Mouse (Mus musculus) forebrain, postnatal 0 days (tissue): ENCODE results near the gene Cdk2. TPM values are rescaled to one million over a fixed set of nuclear protein-coding genes. Genes with fewer than 3 reads are reported as not detected.
A peak's percentile ranks its signal among the peaks of the same experiment; 100 is the strongest.
"Not testable (repeated sequence)": the region's sequence is repeated elsewhere in the genome, so short reads cannot be mapped to it uniquely, and the experiment has no call there.

Source experiments
- ATAC-seq: fragments of 200-750 bp; cut with Nextera tagmentation; 2 replicates; pipeline ENCODE4 v1.8.0; 2017; ENCODE audit warnings: mild to moderate bottlenecking, moderate library complexity
- DNase-seq: peaks from one replicate; pipeline ENCODE4 v3.0.0-alpha.2; 2015
- H3K27ac ChIP-seq: fragments of 300-500 bp; sonication (generic); 2 replicates; pipeline ENCODE4 v1.5.1; 2014; ENCODE audit warnings: low read depth, mild to moderate bottlenecking, antibody characterized with exemption, low read length, moderate library complexity, mixed read lengths
- H3K27me3 ChIP-seq: fragments of 300-500 bp; sonication (generic); 2 replicates; pipeline ENCODE4 v1.6.1; 2014; ENCODE audit warnings: mild to moderate bottlenecking, low read length, mixed read lengths; ENCODE audit not compliant: insufficient read depth
- H3K36me3 ChIP-seq: fragments of 300-500 bp; sonication (generic); 2 replicates; pipeline ENCODE4 v1.6.1; 2014; ENCODE audit warnings: mild to moderate bottlenecking, moderate library complexity; ENCODE audit not compliant: insufficient read depth
- H3K4me1 ChIP-seq: fragments of 300-500 bp; sonication (generic); 2 replicates; pipeline ENCODE4 v1.6.1; 2014; ENCODE audit warnings: antibody characterized with exemption; ENCODE audit not compliant: insufficient read depth
- H3K4me2 ChIP-seq: fragments of 300-500 bp; sonication (generic); 2 replicates; pipeline ENCODE4 v1.6.1; 2014; ENCODE audit warnings: low read depth, mild to moderate bottlenecking, moderate library complexity
- H3K4me3 ChIP-seq: fragments of 300-500 bp; sonication (generic); 2 replicates; pipeline ENCODE4 v1.5.1; 2014; ENCODE audit warnings: low read depth, low read length, mixed read lengths
- H3K9ac ChIP-seq: fragments of 300-500 bp; sonication (generic); 2 replicates; pipeline ENCODE4 v1.6.1; 2014; ENCODE audit warnings: mild to moderate bottlenecking
- H3K9me3 ChIP-seq: fragments of 300-500 bp; sonication (generic); 2 replicates; pipeline ENCODE4 v1.6.1; 2016; ENCODE audit warnings: low read length
- CTCF ChIP-seq: sonication (generic); IDR thresholded peaks from 2 replicates; pipeline ENCODE4 v1.5.1; 2016; ENCODE audit warnings: antibody characterized with exemption, control low read depth, low read depth
- WGBS: fragments of 180-500 bp; shearing (Covaris S2); extraction: QIAGEN DNeasy Blood & Tissue Kit; methylation state at CpG from one replicate; pipeline ENCODE4 v1.1.7; 2014; 5-methylcytosine and 5-hydroxymethylcytosine counted together
- polyA plus RNA-seq: library from polyadenylated mRNA; unstranded; fragments of >200 nt; fragmentation: Nextera tagmentation; extraction: Ambion mirVana; gene quantifications from 2 replicates; pipeline ENCODE4 v1.2.1, GENCODE M21; 2015
- total RNA-seq: library from RNA; depleted of rRNA; stranded (reverse); fragments of >200 nt; gene quantifications from 2 replicates; pipeline ENCODE4 v1.2.3, GENCODE M21; 2014

Cdk2 gene
- total and polyA plus RNA-seq, 2 experiments from 2014 or later = 8.5 to 10.3 TPM

DNA sequence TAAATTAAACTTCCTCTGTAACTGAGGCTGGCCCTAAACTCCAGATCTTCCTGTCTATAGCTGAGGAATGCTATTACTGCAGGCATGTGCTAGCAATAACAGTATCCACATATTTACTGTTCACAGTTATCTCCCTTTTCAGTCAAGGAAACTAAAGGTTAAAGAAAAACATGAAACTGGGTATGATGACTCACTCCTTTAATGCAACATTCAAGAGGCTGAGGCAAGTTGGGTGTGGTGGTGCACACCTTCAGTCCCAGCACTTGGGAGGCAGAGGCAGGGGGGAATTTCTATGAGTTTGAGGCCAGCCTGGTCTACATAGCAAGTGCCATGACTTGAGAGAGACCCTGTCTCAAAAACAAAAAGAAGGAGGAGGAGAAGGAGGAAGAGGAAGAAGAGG, 27.2 kb upstream of the Cdk2 start:
- H3K27ac ChIP-seq = no peak overlapping the region
- no peaks in the 10 kb centered on the region for H3K27me3 ChIP-seq
- ATAC-seq (no peak), DNase-seq (no peak)
- TF ChIP-seq CTCF = no peak
- no peak overlapping the region for H3K9ac ChIP-seq
- no peaks in the 10 kb centered on the region for H3K9me3 ChIP-seq
- H3K4me3 ChIP-seq = no peak overlapping the region
- H3K36me3 ChIP-seq = no peaks in the 10 kb centered on the region
- no peak overlapping the region for H3K4me2 ChIP-seq
- H3K4me1 ChIP-seq = no peaks in the 10 kb centered on the region

DNA sequence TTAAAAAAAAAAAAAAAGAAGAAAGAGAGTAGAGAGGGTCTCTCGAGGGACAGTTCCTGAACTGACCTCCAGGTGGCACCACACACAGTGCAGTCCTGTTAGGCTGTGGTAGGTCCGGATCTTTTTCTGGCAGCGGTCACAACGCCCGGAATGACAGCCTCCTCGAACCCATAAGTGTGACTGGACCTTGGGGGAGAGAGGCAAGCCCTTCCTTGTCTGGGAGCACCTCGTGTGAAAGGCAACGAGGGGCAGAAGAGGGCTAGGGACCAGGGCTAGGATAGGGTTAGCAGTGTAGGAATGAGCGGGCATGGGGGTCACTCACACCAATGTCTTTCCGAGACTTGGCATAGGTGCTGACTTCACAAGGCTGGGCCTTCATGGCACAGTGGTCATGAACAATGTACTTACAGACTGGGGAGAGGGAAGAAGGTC, 26.2 kb upstream of the Cdk2 start:
- Histone ChIP-seq H3K4me3 (no peak overlapping the region), H3K27me3 (no peaks in the 10 kb centered on the region), H3K4me2 (no peak overlapping the region), H3K9me3 (no peaks in the 10 kb centered on the region), H3K4me1 (no peaks in the 10 kb centered on the region), H3K9ac (no peak overlapping the region), H3K27ac (no peak overlapping the region), H3K36me3 (no peaks in the 10 kb centered on the region)
- TF ChIP-seq CTCF = peak; percentile 75
- ATAC-seq (peak; percentile 56; the same call in 1 of the 2 replicates), DNase-seq (peak; percentile 60)
- 19% methylated on average over 10 of the region's 10 CpGs for WGBS

DNA sequence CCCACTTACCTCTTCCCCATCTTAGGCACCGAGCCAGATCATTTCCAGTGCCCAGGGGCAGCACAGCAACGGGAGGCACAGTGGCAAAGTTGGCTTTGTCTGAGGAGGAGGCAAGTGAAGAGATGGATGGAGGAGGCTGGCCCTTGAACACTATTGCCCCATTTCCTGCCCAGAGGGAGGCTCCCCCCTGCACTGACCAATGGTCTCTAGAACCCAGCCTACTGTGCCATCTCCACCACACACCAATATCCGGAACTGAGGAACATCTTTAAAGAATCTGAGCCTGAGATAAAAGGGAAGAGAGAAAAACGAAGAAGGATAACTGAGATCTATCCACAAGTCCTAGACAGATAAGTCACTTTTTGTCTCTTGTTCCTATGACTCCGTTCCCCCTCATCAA, 23.2 kb upstream of the Cdk2 start:
- no peak for TF ChIP-seq CTCF
- Histone ChIP-seq H3K27ac (no peak overlapping the region), H3K36me3 (no peaks in the 10 kb centered on the region), H3K4me1 (no peaks in the 10 kb centered on the region), H3K4me3 (no peak overlapping the region), H3K9me3 (no peaks in the 10 kb centered on the region), H3K4me2 (no peak overlapping the region), H3K9ac (no peak overlapping the region), H3K27me3 (no peaks in the 10 kb centered on the region)
- ATAC-seq (no peak), DNase-seq (no peak)
- WGBS = 74% methylated on average over 5 of the region's 5 CpGs

DNA sequence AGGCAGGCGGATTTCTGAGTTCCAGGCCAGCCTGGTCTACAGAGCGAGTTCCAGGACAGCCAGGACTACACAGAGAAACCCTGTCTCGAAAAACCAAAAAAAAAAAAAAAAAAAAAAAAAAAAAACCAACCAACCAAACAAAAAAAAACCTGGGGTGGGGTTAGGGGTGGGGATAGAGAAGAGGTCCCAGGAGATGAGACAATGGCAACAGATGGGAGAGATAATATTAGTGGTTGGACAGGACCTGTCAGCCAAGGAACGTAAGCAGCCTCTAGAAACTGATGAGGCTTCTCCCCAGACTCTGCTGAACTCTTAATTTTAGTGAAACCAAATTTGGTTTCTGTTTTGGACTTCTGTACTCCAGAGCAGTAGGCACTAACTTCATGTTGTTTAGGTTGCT, 20.6 kb upstream of the Cdk2 start:
- not testable (repeated sequence) for H3K4me1 ChIP-seq, H3K4me3 ChIP-seq, H3K27ac ChIP-seq, H3K36me3 ChIP-seq, H3K9me3 ChIP-seq, H3K27me3 ChIP-seq, H3K4me2 ChIP-seq, H3K9ac ChIP-seq, DNase-seq, ATAC-seq
- 83% methylated on average over 3 of the region's 4 CpGs for WGBS

DNA sequence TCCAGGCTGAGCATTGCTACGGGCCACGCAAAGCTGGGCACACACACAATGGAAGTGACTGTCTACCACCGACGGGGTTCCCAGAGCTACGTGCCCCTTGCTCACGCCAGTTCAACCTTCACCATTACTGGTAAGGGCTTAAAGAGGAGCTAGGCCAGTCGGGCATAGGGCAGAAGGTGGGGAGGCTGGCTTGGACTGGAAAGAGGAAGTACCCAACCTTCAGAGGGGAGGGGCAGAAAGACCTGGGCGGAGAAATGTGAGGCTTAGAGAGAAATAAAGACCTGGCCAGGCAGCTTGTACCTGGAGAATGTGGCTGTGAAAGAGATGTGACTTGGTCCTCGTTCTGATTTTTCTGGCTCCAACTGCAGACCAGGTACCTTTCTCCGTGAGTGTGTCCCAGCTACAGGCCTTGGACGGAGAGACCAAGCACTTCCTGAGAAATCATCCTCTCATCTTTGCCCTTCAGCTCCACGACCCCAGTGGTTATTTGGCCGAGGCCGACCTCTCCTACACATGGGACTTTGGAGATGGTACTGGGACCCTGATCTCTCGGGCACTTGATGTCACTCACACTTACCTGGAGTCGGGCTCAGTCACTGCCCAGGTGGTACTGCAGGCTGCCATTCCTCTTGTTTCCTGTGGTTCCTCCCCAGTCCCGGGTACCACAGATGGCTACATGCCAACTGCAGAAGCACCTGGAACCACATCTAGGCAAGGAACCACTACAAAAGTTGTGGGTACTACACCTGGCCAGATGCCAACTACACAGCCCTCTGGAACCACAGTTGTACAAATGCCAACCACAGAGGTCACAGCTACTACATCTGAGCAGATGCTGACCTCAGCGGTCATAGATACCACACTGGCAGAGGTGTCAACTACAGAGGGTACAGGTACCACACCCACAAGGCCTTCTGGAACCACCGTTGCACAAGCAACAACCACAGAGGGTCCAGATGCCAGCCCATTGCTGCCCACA, 11.0 kb upstream of the Cdk2 start:
- Histone ChIP-seq H3K27ac (no peak overlapping the region), H3K4me2 (no peak overlapping the region), H3K27me3 (no peaks in the 10 kb centered on the region), H3K9ac (no peak overlapping the region), H3K4me1 (no peaks in the 10 kb centered on the region), H3K4me3 (no peak overlapping the region), H3K9me3 (no peaks in the 10 kb centered on the region), H3K36me3 (0 out of 2 replicates have a peak, but pooled peaks cover 3% of the 10 kb centered on the region)
- WGBS = 88% methylated on average over 19 of the region's 19 CpGs
- TF ChIP-seq CTCF = no peak
- DNase-seq (no peak), ATAC-seq (no peak)

DNA sequence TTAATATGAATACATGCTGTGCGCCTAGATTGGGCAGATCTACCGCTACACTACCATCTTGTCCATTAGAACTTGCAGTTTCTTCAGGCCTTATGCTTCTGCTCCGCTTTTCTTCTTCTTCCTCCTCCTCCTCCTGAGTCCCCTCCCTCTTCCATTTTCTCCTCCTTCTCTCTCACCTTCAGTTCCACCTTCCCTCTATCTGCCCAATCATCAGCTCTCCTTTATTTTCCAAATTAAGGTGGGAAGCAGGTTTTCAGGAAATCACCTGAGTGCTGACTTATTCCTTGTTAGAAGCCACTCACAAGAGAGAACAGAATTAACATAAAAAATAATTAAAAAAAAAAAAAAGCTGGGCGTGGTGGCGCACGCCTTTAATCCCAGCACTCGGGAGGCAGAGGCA, 6.5 kb upstream of the Cdk2 start:
- H3K27ac ChIP-seq, H3K9me3 ChIP-seq, H3K27me3 ChIP-seq, H3K4me1 ChIP-seq, DNase-seq, H3K4me3 ChIP-seq, H3K36me3 ChIP-seq, ATAC-seq, H3K9ac ChIP-seq, H3K4me2 ChIP-seq: not testable (repeated sequence)
- 92% methylated on average over 7 of the region's 7 CpGs for WGBS

DNA sequence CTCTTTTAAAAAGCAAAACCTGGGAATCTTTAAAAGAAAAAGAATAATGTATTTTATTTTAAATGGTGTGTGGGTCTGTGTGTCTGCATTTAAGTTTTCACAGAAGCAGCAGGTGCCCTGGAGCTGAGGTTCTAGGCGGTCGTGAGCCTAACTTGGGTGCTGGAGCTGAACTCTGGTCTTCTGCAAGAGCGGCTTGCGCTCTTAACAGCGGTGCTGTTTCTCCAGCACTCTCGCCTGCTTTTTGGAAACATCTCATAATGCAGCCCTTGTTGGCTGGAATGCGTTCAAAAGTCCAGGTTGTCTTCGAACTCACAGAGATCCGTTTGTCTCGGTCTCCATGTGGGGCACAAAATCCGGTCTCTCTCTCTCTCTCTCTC, 474 bp upstream of the Cdk2 start:
- H3K4me3 ChIP-seq = peak overlapping the region; percentile 62
- no peak for DNase-seq
- H3K27ac ChIP-seq = no peak overlapping the region
- H3K9ac ChIP-seq = peak overlapping the region; percentile 44
- 8% methylated on average over 11 of the region's 11 CpGs for WGBS
- no peaks in the 10 kb centered on the region for H3K9me3 ChIP-seq
- H3K27me3 ChIP-seq = no peaks in the 10 kb centered on the region
- no peaks in the 10 kb centered on the region for H3K4me1 ChIP-seq
- no peaks in the 10 kb centered on the region for H3K36me3 ChIP-seq
- ATAC-seq = 0 out of 2 replicates have a peak, but pooled peaks have one; percentile 7
- H3K4me2 ChIP-seq = peak overlapping the region; percentile 93
- no peak for TF ChIP-seq CTCF
